Mouse (Mus musculus): Measurements from ENCODE around the gene Adig. TPM values are rescaled to one million over a fixed set of nuclear protein-coding genes. Genes with fewer than 3 reads are reported as not detected.
A peak's percentile ranks its signal among the peaks of the same experiment; 100 is the strongest.

Gene Adig
- total and polyA plus RNA-seq, 3 experiments = not detected

DNA sequence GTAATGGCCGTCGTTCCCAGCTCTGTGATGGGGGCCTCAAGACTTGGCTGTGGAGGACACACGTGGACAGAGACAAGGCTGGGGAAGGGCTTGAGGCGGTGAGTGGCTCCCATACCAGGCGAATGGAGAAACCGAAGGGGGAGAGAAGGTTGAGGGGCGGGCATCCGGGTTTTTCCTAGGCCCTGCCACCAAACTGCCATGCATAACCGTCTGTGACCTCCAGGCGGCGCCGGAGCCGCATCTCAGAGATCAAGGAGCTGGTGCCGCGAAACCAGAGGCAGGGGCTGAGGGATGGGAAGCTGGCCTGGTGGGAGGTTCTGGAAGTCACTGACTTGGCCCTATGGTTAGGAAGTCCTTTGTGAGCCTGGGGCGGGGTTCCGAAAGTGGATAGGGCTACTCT is 44.3 kb downstream of the Adig start:
- dilution Hi-C loops (cut with MboI; ENCODE audit: extremely low pct_ligation_motif_present, extremely low pct_unique_long_range_greater_than_20kb, low sequenced_read_pairs) (no loop called here), in situ Hi-C loops (cut with MboI; ENCODE audit: low pct_ligation_motif_present, low pct_unique_long_range_greater_than_20kb, low sequenced_read_pairs) (loop anchor here (5.0 kb wide), 2 partner anchors 81 to 201 kb away; no protein-coding TSS in a partner anchor)
- Histone ChIP-seq H3K36me3 (replicated peaks in 1 of 2; ENCODE audit: control insufficient read depth in 1 of 2, insufficient read depth in 1 of 2, low read length in 1 of 2) (no peaks in the 10 kb centered on the region), H3K9ac (ENCODE audit: insufficient read depth, low read depth) (no peak overlapping the region), H3K79me2 (replicated peaks; ENCODE audit: control insufficient read depth, extremely low read depth, insufficient read depth, poor library complexity, severe bottlenecking) (no peaks in the 10 kb centered on the region), H3K4me3 (replicated peaks in 1 of 3; ENCODE audit: low read depth in 2 of 3, low read length in 2 of 3, poor library complexity in 1 of 3) (no peak overlapping the region), H3K4me2 (ENCODE audit: insufficient read depth, low read depth, poor library complexity, severe bottlenecking) (no peak overlapping the region), H3K4me1 (ENCODE audit: control insufficient read depth in 1 of 2, insufficient read depth in 2 of 2) (peaks cover 6 to 8% of the 10 kb centered on the region in 2 experiments; a peak in 2 of 4 replicates), H3K27ac (ENCODE audit: insufficient read depth, low read depth) (no peak overlapping the region), H3K9me3 (replicated peaks; ENCODE audit: low read length) (peaks cover 3% of the 10 kb centered on the region), H3K27me3 (replicated peaks) (peaks cover 40% of the 10 kb centered on the region)
- DNase-seq (ENCODE audit: extremely low read depth) = peak; percentile 69
- peak; percentile 85 for TF ChIP-seq SMC3 (IDR thresholded peaks at IDR 0.05; ENCODE audit: low read depth, low read length)
- no peak for TF ChIP-seq GABPA (IDR thresholded peaks at IDR 0.05; ENCODE audit: insufficient replicate concordance, low read depth, low read length)
- no peak for TF ChIP-seq USF2 (conservative IDR thresholded peaks at IDR 0.05; ENCODE audit: low read depth, low read length)
- TF ChIP-seq ELF1 (IDR thresholded peaks at IDR 0.05; ENCODE audit: low read depth, low read length) = peak; percentile 53; the same call in 1 of the 2 replicates
- peak; percentile 32; the same call in 1 of the 2 replicates for TF ChIP-seq MEF2A (IDR thresholded peaks at IDR 0.05; ENCODE audit: borderline replicate concordance, low read depth, low read length)
- TF ChIP-seq TCF12 (IDR thresholded peaks at IDR 0.05; ENCODE audit: low read depth, low read length) = no peak
- TF ChIP-seq MXI1 (IDR thresholded peaks at IDR 0.05; ENCODE audit: low read depth, low read length) = no peak
- peak; percentile 85 for TF ChIP-seq RAD21 (IDR thresholded peaks at IDR 0.05; ENCODE audit: low read depth, low read length)
- peak; percentile 48; the same call in 1 of the 2 replicates for TF ChIP-seq NELFE (IDR thresholded peaks at IDR 0.05; ENCODE audit: low read depth, low read length)
- TF ChIP-seq TBP (conservative IDR thresholded peaks at IDR 0.05; ENCODE audit: low read depth, low read length) = no peak
- TF ChIP-seq IRF4 (IDR thresholded peaks at IDR 0.05; ENCODE audit: low read depth, low read length) = peak; percentile 14; the same call in 1 of the 2 replicates
- TF ChIP-seq CTCF (conservative IDR thresholded peaks at IDR 0.05 in 1 of 2, IDR thresholded peaks at IDR 0.05 in 1 of 2; ENCODE audit: low read depth in 2 of 2, low read length in 2 of 2) = peak; percentile 44 to 89

DNA sequence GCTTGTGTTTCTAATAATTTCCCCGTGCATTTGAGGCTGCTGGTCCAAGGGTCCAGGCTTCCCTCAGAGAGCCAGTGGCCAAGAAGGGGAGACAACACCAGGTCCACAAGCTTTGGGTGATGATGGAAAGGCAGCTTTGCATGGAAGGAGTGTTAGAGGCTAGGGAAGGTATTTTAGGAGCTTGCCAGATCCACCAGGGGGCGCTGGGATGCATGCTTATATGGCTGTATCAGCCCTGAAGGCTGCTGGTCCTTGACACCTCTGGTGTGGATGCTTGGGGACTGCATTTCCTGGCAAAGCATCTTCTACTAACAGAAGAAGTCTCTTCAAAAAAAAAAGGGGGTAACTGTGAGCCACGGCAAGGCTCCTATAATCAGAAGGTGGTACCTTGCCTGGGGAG is 47.7 kb downstream of the Adig start:
- no peaks in the 10 kb centered on the region for H3K79me2 ChIP-seq (replicated peaks; ENCODE audit: control insufficient read depth, extremely low read depth, insufficient read depth, poor library complexity, severe bottlenecking)
- dilution Hi-C loops (cut with MboI; ENCODE audit: extremely low pct_ligation_motif_present, extremely low pct_unique_long_range_greater_than_20kb, low sequenced_read_pairs) (no loop called here), in situ Hi-C loops (cut with MboI; ENCODE audit: low pct_ligation_motif_present, low pct_unique_long_range_greater_than_20kb, low sequenced_read_pairs) (loop anchor here (5.0 kb wide), 1 partner anchor 312 kb away; no protein-coding TSS in a partner anchor)
- no peak overlapping the region for H3K4me2 ChIP-seq (ENCODE audit: insufficient read depth, low read depth, poor library complexity, severe bottlenecking)
- peak; percentile 80 for DNase-seq (ENCODE audit: extremely low read depth)
- TF ChIP-seq CHD2 (IDR thresholded peaks at IDR 0.05; ENCODE audit: low read length) (no peak), CHD1 (IDR thresholded peaks at IDR 0.05; ENCODE audit: low read depth, low read length) (no peak), RAD21 (IDR thresholded peaks at IDR 0.05; ENCODE audit: low read depth, low read length) (peak; percentile 68), SMC3 (IDR thresholded peaks at IDR 0.05; ENCODE audit: low read depth, low read length) (peak; percentile 90), MXI1 (IDR thresholded peaks at IDR 0.05; ENCODE audit: low read depth, low read length) (no peak), MAX (IDR thresholded peaks at IDR 0.05; ENCODE audit: low read length) (no peak), NELFE (IDR thresholded peaks at IDR 0.05; ENCODE audit: low read depth, low read length) (peak; percentile 36; the same call in 1 of the 2 replicates), ZC3H11A (IDR thresholded peaks at IDR 0.05; ENCODE audit: low read depth, low read length) (peak; percentile 20; the same call in 1 of the 2 replicates), JUND (conservative IDR thresholded peaks at IDR 0.05; ENCODE audit: low read depth, low read length) (no peak), EP300 (IDR thresholded peaks at IDR 0.05; ENCODE audit: low read length) (no peak), CTCF (conservative IDR thresholded peaks at IDR 0.05 in 1 of 2, IDR thresholded peaks at IDR 0.05 in 1 of 2; ENCODE audit: low read depth in 2 of 2, low read length in 2 of 2) (peak; percentile 84 to 90; a peak in 3 of 4 replicates)
- no peaks in the 10 kb centered on the region for H3K36me3 ChIP-seq (replicated peaks in 1 of 2; ENCODE audit: control insufficient read depth in 1 of 2, insufficient read depth in 1 of 2, low read length in 1 of 2)
- H3K4me1 ChIP-seq (ENCODE audit: control insufficient read depth in 1 of 2, insufficient read depth in 2 of 2) = peaks cover 6% of the 10 kb centered on the region in 2 experiments; a peak in 2 of 4 replicates
- H3K27me3 ChIP-seq (replicated peaks) = peaks cover 52% of the 10 kb centered on the region
- H3K27ac ChIP-seq (ENCODE audit: insufficient read depth, low read depth) = no peak overlapping the region
- no peak overlapping the region for H3K4me3 ChIP-seq (replicated peaks in 1 of 3; ENCODE audit: low read depth in 2 of 3, low read length in 2 of 3, poor library complexity in 1 of 3)
- H3K9ac ChIP-seq (ENCODE audit: insufficient read depth, low read depth) = no peak overlapping the region
- H3K9me3 ChIP-seq (replicated peaks; ENCODE audit: low read length) = peaks cover 3% of the 10 kb centered on the region

Measured in CH12.LX (cell line).